Mouse (Mus musculus): ENCODE results near the gene Enox1.

Enox1 gene

GRCm38 (mm10) chr14:77196246-77196645 lies 39.7 kb downstream of the Enox1 start:
- no peak for DNase-seq (ENCODE audit: low spot score in 2 of 2)

GRCm38 (mm10) chr14:77197414-77197915 lies 40.9 kb downstream of the Enox1 start:
- no peak for DNase-seq (ENCODE audit: low spot score in 2 of 2)

GRCm38 (mm10) chr14:77210889-77211288 lies 54.3 kb downstream of the Enox1 start:
- no peak for DNase-seq (ENCODE audit: low spot score in 2 of 2)

GRCm38 (mm10) chr14:77213210-77213609 lies 56.6 kb downstream of the Enox1 start:
- DNase-seq (ENCODE audit: low spot score in 2 of 2): peak in 1 of 2 experiments; percentile 22

- no peak for DNase-seq (ENCODE audit: low spot score in 2 of 2)
Observed at GRCm38 (mm10) chr14:77214848-77215247, 58.3 kb downstream of the Enox1 start.

GRCm38 (mm10) chr14:77225346-77225745 lies 68.8 kb downstream of the Enox1 start:
- DNase-seq (ENCODE audit: low spot score in 2 of 2): no peak

- DNase-seq (ENCODE audit: low spot score in 2 of 2): no peak
Observed at GRCm38 (mm10) chr14:77238811-77239210, 82.2 kb downstream of the Enox1 start.

GRCm38 (mm10) chr14:77239360-77239759 lies 82.8 kb downstream of the Enox1 start:
- no peak for DNase-seq (ENCODE audit: low spot score in 2 of 2)

GRCm38 (mm10) chr14:77246977-77247376 lies 90.4 kb downstream of the Enox1 start:
- DNase-seq (ENCODE audit: low spot score in 2 of 2): no peak

GRCm38 (mm10) chr14:77248426-77248825 lies 91.9 kb downstream of the Enox1 start:
- DNase-seq (ENCODE audit: low spot score in 2 of 2): no peak

GRCm38 (mm10) chr14:77248946-77249345 lies 92.4 kb downstream of the Enox1 start:
- DNase-seq (ENCODE audit: low spot score in 2 of 2): no peak

- no peak for DNase-seq (ENCODE audit: low spot score in 2 of 2)
Observed at GRCm38 (mm10) chr14:77250652-77251238, 94.2 kb downstream of the Enox1 start.

GRCm38 (mm10) chr14:77255201-77255600 lies 98.6 kb downstream of the Enox1 start:
- DNase-seq (ENCODE audit: low spot score in 2 of 2): no peak

GRCm38 (mm10) chr14:77255711-77256110 lies 99.1 kb downstream of the Enox1 start:
- no peak for DNase-seq (ENCODE audit: low spot score in 2 of 2)

- no peak for DNase-seq (ENCODE audit: low spot score in 2 of 2)
Observed at GRCm38 (mm10) chr14:77256943-77257342, 100.4 kb downstream of the Enox1 start.

GRCm38 (mm10) chr14:77257461-77257860 lies 100.9 kb downstream of the Enox1 start:
- DNase-seq (ENCODE audit: low spot score in 2 of 2): no peak

GRCm38 (mm10) chr14:77258186-77258585 lies 101.6 kb downstream of the Enox1 start:
- no peak for DNase-seq (ENCODE audit: low spot score in 2 of 2)

GRCm38 (mm10) chr14:77259686-77260085 lies 103.1 kb downstream of the Enox1 start:
- DNase-seq (ENCODE audit: low spot score in 2 of 2): no peak

- no peak for DNase-seq (ENCODE audit: low spot score in 2 of 2)
Observed at GRCm38 (mm10) chr14:77260107-77260506, 103.5 kb downstream of the Enox1 start.

- no peak for DNase-seq (ENCODE audit: low spot score in 2 of 2)
Observed at GRCm38 (mm10) chr14:77266805-77267771, 110.5 kb downstream of the Enox1 start.

GRCm38 (mm10) chr14:77272248-77272930 lies 115.8 kb downstream of the Enox1 start:
- DNase-seq (ENCODE audit: low spot score in 2 of 2): no peak

GRCm38 (mm10) chr14:77272931-77273446 lies 116.4 kb downstream of the Enox1 start:
- no peak for DNase-seq (ENCODE audit: low spot score in 2 of 2)
